Mouse (Mus musculus) lung, postnatal 0 days (tissue): ENCODE measurements around the gene Cryab.
A peak's percentile ranks its signal among the peaks of the same experiment; 100 is the strongest.

Experiments
- CTCF ChIP-seq: IDR thresholded peaks from 2 replicates; pipeline ENCODE4 v1.5.1; 2016; ENCODE audit warnings: antibody characterized with exemption, mild to moderate bottlenecking
- EP300 ChIP-seq: IDR thresholded peaks from 2 replicates; pipeline ENCODE4 v1.6.1; 2016; ENCODE audit warnings: antibody characterized with exemption, mild to moderate bottlenecking, control low read depth

DNA sequence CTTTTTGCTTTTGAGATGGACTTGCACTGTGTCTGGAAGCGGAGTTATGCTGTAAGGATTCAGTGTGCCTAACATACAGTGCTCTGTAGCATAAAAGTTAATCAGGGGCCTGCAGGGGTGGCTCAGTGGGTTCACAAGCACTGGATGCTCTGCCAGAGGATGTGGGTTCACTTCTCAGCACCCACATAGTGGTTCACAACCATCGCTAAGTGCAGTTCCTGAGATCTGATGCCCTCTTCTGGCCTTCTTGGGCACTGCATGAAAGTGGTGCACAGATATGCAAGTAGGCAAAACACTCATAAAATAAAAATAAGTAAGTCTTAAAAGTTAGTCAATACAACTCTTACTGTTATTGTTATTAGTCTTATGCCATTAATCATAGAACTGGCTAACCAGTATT, 31.0 kb downstream of the Cryab start:
- TF ChIP-seq EP300 (no peak), CTCF (peak; percentile 64)
